Comparison of ENCODE assay signal across 8 mouse cellular contexts in genomic region chr8:47287641-47288130, GRCm38 (mm10).
DNase-seq lines count a peak whose midpoint lies in the region; ATAC-seq lines count a peak whose summit lies in the region.

No protein-coding gene starts in this region.

- no peaks in the 10 kb centered on the region for H3K9me3 ChIP-seq in embryonic facial prominence, embryonic 14.5 days (ENCODE audit: control insufficient read depth, low read length)
- no peaks in the 10 kb centered on the region for H3K9me3 ChIP-seq in midbrain, embryonic 14.5 days (ENCODE audit: control insufficient read depth, low read length)

- peak overlapping the region; percentile 85 for H3K4me3 ChIP-seq in embryonic facial prominence, embryonic 14.5 days (ENCODE audit: low read depth, low read length)
- peak overlapping the region; percentile 89 for H3K4me3 ChIP-seq in midbrain, embryonic 14.5 days (replicated peaks; ENCODE audit: low read depth, low read length)

- H3K36me3 ChIP-seq in embryonic facial prominence, embryonic 14.5 days (ENCODE audit: control insufficient read depth, insufficient read depth, low read length) = no peaks in the 10 kb centered on the region
- no peaks in the 10 kb centered on the region for H3K36me3 ChIP-seq in midbrain, embryonic 14.5 days (ENCODE audit: control insufficient read depth, insufficient read depth, low read length)

- H3K4me2 ChIP-seq in embryonic facial prominence, embryonic 14.5 days (ENCODE audit: low read depth, low read length) = peak overlapping the region; percentile 86
- peak overlapping the region; percentile 98 for H3K4me2 ChIP-seq in midbrain, embryonic 14.5 days (ENCODE audit: low read length)

- peak; percentile 29 for DNase-seq in gastrocnemius, postnatal 14 days
- no peak for DNase-seq in gastrocnemius, adult 8-10 months (ENCODE audit: low spot score in 2 of 2)
- peak; percentile 46 for DNase-seq in adrenal gland, postnatal 14 days
- peak; percentile 45 for DNase-seq in embryonic facial prominence, embryonic 14.5 days (ENCODE audit: low spot score)
- DNase-seq in heart, postnatal 10 days = peak; percentile 50 to 52
- peak; percentile 41 to 51 for DNase-seq in left cerebral cortex, postnatal 25 days (ENCODE audit: low spot score in 2 of 2)
- DNase-seq in midbrain, embryonic 14.5 days = peak; percentile 75
- peak; percentile 22 for DNase-seq in yolk sac, embryonic 10.5 days (ENCODE audit: low spot score)

- intact Hi-C loops in gastrocnemius, postnatal 14 days (cut with DNase I; ENCODE audit: low total_unique reads) = loop anchor here (10.0 kb wide), 1 partner anchor 77 kb away; no protein-coding TSS in a partner anchor
- intact Hi-C loops in heart, postnatal 10 days (cut with DNase I) = loop anchor here (5.0 kb wide), 3 partner anchors 65 to 80 kb away; no protein-coding TSS in a partner anchor
- intact Hi-C loops in left cerebral cortex, postnatal 25 days (cut with DNase I) = loop anchor here (2.0 kb wide), 2 partner anchors 45 to 47 kb away; no protein-coding TSS in a partner anchor

- ATAC-seq in embryonic facial prominence, embryonic 14.5 days (ENCODE audit: low read depth) = peak; percentile 56
- peak; percentile 9 for ATAC-seq in midbrain, embryonic 14.5 days (ENCODE audit: low FRiP score, low TSS enrichment)

- WGBS in embryonic facial prominence, embryonic 14.5 days = under 1% methylated on average over 24 of the region's 33 CpGs
- under 1% methylated on average over 33 of the region's 33 CpGs for WGBS in midbrain, embryonic 14.5 days

- peaks cover 14% of the 10 kb centered on the region; the same call in 1 of the 2 replicates for H3K4me1 ChIP-seq in embryonic facial prominence, embryonic 14.5 days (ENCODE audit: control insufficient read depth, insufficient read depth, low read length)
- peaks cover 41% of the 10 kb centered on the region for H3K4me1 ChIP-seq in midbrain, embryonic 14.5 days (ENCODE audit: control insufficient read depth, insufficient read depth, low read length)

- H3K27me3 ChIP-seq in embryonic facial prominence, embryonic 14.5 days (replicated peaks; ENCODE audit: control insufficient read depth, insufficient read depth, low read length) = no peaks in the 10 kb centered on the region
- H3K27me3 ChIP-seq in midbrain, embryonic 14.5 days (ENCODE audit: control insufficient read depth, insufficient read depth, low read length) = no peaks in the 10 kb centered on the region

- peak overlapping the region; percentile 94 for H3K27ac ChIP-seq in embryonic facial prominence, embryonic 14.5 days (replicated peaks; ENCODE audit: low read depth, low read length)
- H3K27ac ChIP-seq in midbrain, embryonic 14.5 days (replicated peaks; ENCODE audit: low read depth, low read length) = peak overlapping the region; percentile 99

- peak overlapping the region; percentile 94 for H3K9ac ChIP-seq in embryonic facial prominence, embryonic 14.5 days (ENCODE audit: low read depth, low read length)
- H3K9ac ChIP-seq in midbrain, embryonic 14.5 days (replicated peaks; ENCODE audit: low read length) = peak overlapping the region; percentile 100

Comparison
In these comparisons a context has a peak if more than half of its experiments do, and no peak if none do; other contexts are left out.
1. DNase-seq: peak in gastrocnemius, postnatal 14 days (single experiment), adrenal gland, postnatal 14 days (single experiment), embryonic facial prominence, embryonic 14.5 days (single experiment), heart, postnatal 10 days (2 of 2), left cerebral cortex, postnatal 25 days (2 of 2), midbrain, embryonic 14.5 days (single experiment) and yolk sac, embryonic 10.5 days (single experiment); none in gastrocnemius, adult 8-10 months (0 of 2).